In the genomic region with DNA sequence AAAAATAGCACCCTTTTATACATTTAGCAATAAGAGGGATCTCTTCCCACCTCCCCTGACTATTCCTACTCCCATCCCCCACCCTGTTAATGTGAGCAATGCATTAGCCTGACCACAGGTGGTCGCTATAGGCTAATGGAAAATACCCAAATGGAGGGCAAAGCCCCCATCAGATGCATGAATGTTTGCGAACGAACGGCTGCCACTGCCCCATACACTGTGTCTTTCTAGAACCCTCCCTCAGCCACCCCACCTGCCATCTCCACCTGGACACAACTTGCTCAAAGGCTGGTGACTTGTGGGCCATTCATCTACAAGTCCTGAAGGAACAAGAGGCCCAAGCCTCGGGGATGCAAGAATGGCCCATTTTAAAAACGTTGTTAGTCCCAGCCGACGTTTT, we compare ENCODE assay signal across 9 mouse cellular contexts. TPM values are rescaled to one million over a fixed set of nuclear protein-coding genes. Genes with fewer than 3 reads are reported as not detected.
DNase-seq lines count a peak whose midpoint lies in the region; ATAC-seq and TF ChIP-seq lines count a peak whose summit lies in the region.
"Had no signal": no experiment of that assay in that cellular context is flagged by ENCODE, and none has a peak within 500 bp of the region (broad histone marks: within the 10 kb centered on the region; RNA-seq: fewer than 3 reads in every experiment).

No protein-coding gene starts in this region.

- no peaks in the 10 kb centered on the region for H3K9me3 ChIP-seq in hindbrain, embryonic 15.5 days
- no peaks in the 10 kb centered on the region for H3K9me3 ChIP-seq in stomach, postnatal 0 days (ENCODE audit: control insufficient read depth, low read length)
- H3K9me3 ChIP-seq: lung, embryonic 15.5 days had no signal

- WGBS in hindbrain, embryonic 15.5 days: 36% methylated on average over 8 of the region's 8 CpGs
- 31% methylated on average over 8 of the region's 8 CpGs for WGBS in stomach, postnatal 0 days

- H3K36me3 ChIP-seq in hindbrain, embryonic 15.5 days: peaks cover 34% of the 10 kb centered on the region
- no peaks in the 10 kb centered on the region for H3K36me3 ChIP-seq in stomach, postnatal 0 days (ENCODE audit: control insufficient read depth, insufficient read depth, low read length)
- H3K36me3 ChIP-seq: lung, embryonic 15.5 days had no signal

- H3K27ac ChIP-seq in hindbrain, embryonic 15.5 days (replicated peaks): peak overlapping the region; percentile 65
- H3K27ac ChIP-seq in stomach, postnatal 0 days (replicated peaks): no peak overlapping the region
- H3K27ac ChIP-seq: lung, embryonic 15.5 days had no signal

- peak; percentile 67 to 78 for DNase-seq in cerebellum, postnatal 10 days
- DNase-seq in cerebellum, adult 11-12 months: no peak
- peak; percentile 38 for DNase-seq in lung, postnatal 10 days
- DNase-seq in lung, postnatal 14 days: no peak
- peak; percentile 41 for DNase-seq in stomach, postnatal 0 days (ENCODE audit: low spot score)
- no peak for DNase-seq in gastrocnemius, postnatal 14 days
- no peak for DNase-seq in urinary bladder, adult 18-20 months (ENCODE audit: low spot score in 2 of 2)

- no peak overlapping the region for H3K4me3 ChIP-seq in hindbrain, embryonic 15.5 days
- H3K4me3 ChIP-seq in stomach, postnatal 0 days (ENCODE audit: low read depth, low read length): no peak overlapping the region

- H3K27me3 ChIP-seq in hindbrain, embryonic 15.5 days: no peaks in the 10 kb centered on the region
- no peaks in the 10 kb centered on the region for H3K27me3 ChIP-seq in stomach, postnatal 0 days (ENCODE audit: control insufficient read depth, insufficient read depth, low read length)
- H3K27me3 ChIP-seq: lung, embryonic 15.5 days had no signal

- H3K9ac ChIP-seq in hindbrain, embryonic 15.5 days: no peak overlapping the region
- H3K9ac ChIP-seq in stomach, postnatal 0 days (ENCODE audit: low read length): no peak overlapping the region
- H3K9ac ChIP-seq: lung, embryonic 15.5 days had no signal

- TF ChIP-seq EP300 in stomach, postnatal 0 days (optimal IDR thresholded peaks at IDR 0.05): no peak

- no peak overlapping the region for H3K4me2 ChIP-seq in hindbrain, embryonic 15.5 days
- H3K4me2 ChIP-seq in stomach, postnatal 0 days (replicated peaks; ENCODE audit: low read depth): no peak overlapping the region; the same call in 1 of the 2 replicates

- peak; percentile 40; the same call in 1 of the 2 replicates for ATAC-seq in hindbrain, embryonic 15.5 days (ENCODE audit: low FRiP score, low read depth)
- ATAC-seq in stomach, postnatal 0 days (ENCODE audit: low FRiP score, low TSS enrichment): peak; percentile 39; the same call in 1 of the 2 replicates

- peaks cover 26% of the 10 kb centered on the region for H3K4me1 ChIP-seq in hindbrain, embryonic 15.5 days (replicated peaks)
- H3K4me1 ChIP-seq in stomach, postnatal 0 days (replicated peaks; ENCODE audit: control insufficient read depth, insufficient read depth): no peaks in the 10 kb centered on the region

- TF ChIP-seq CTCF in stomach, postnatal 0 days (IDR thresholded peaks at IDR 0.05; ENCODE audit: low read depth): peak; percentile 79

- intact Hi-C loops in gastrocnemius, postnatal 14 days (cut with DNase I; ENCODE audit: low total_unique reads): no loop called here

RNA-seq across cellular contexts. Expression of gene Wbp2nl, which starts 4.7 kb away (rescaled TPM):
- polyA plus RNA-seq in hindbrain, embryonic 15.5 days (2015; fragmentation: Nextera tagmentation; extraction: Ambion mirVana): 0.10 and 0.29 TPM in 2 replicates
- polyA plus RNA-seq in stomach, postnatal 0 days (2015; fragmentation: Nextera tagmentation; extraction: Ambion mirVana): 0.08 and 0.11 TPM in 2 replicates
- total RNA-seq in gastrocnemius, postnatal 14 days (2021): not detected

RNA-seq across cellular contexts. Expression of gene Sept3, which starts 19.4 kb away (rescaled TPM):
- 374 and 408 TPM in 2 replicates for polyA plus RNA-seq in hindbrain, embryonic 15.5 days (2015; fragmentation: Nextera tagmentation; extraction: Ambion mirVana)
- 2.1 and 2.9 TPM in 2 replicates for polyA plus RNA-seq in stomach, postnatal 0 days (2015; fragmentation: Nextera tagmentation; extraction: Ambion mirVana)
- total RNA-seq in gastrocnemius, postnatal 14 days (2021): 1 to 10 TPM in 1 of 2 experiments, under 1 TPM in 1; 0.71 to 1.4 TPM

RNA-seq across cellular contexts. Expression of gene 1500009C09Rik, which starts 41.9 kb away (rescaled TPM):
- polyA plus RNA-seq in hindbrain, embryonic 15.5 days (2015; fragmentation: Nextera tagmentation; extraction: Ambion mirVana): 15.9 and 16.6 TPM in 2 replicates
- polyA plus RNA-seq in stomach, postnatal 0 days (2015; fragmentation: Nextera tagmentation; extraction: Ambion mirVana): 0.23 and 0.24 TPM in 2 replicates
- total RNA-seq in gastrocnemius, postnatal 14 days (2021): not detected
- polyA plus RNA-seq: lung, embryonic 15.5 days had no signal

RNA-seq across cellular contexts. Expression of gene Naga, which starts 44.7 kb away (rescaled TPM):
- polyA plus RNA-seq in hindbrain, embryonic 15.5 days (2015; fragmentation: Nextera tagmentation; extraction: Ambion mirVana): 27.9 and 29.5 TPM in 2 replicates
- polyA plus RNA-seq in stomach, postnatal 0 days (2015; fragmentation: Nextera tagmentation; extraction: Ambion mirVana): 83.1 and 88.9 TPM in 2 replicates
- total RNA-seq in gastrocnemius, postnatal 14 days (2021): 10 to 100 TPM; 19.3 to 20.4 TPM

RNA-seq across cellular contexts. Expression of gene Pheta2, which starts 44.7 kb away (rescaled TPM):
- polyA plus RNA-seq in hindbrain, embryonic 15.5 days (2015; fragmentation: Nextera tagmentation; extraction: Ambion mirVana): 1.9 and 2.0 TPM in 2 replicates
- 6.2 and 6.3 TPM in 2 replicates for polyA plus RNA-seq in stomach, postnatal 0 days (2015; fragmentation: Nextera tagmentation; extraction: Ambion mirVana)
- 1 to 10 TPM; 2.0 to 2.8 TPM for total RNA-seq in gastrocnemius, postnatal 14 days (2021)

Comparison
In these comparisons a context has a peak if more than half of its experiments do, and no peak if none do; other contexts are left out.
1. DNase-seq: peak in cerebellum, postnatal 10 days (2 of 2), lung, postnatal 10 days (single experiment) and stomach, postnatal 0 days (single experiment); none in cerebellum, adult 11-12 months (single experiment), lung, postnatal 14 days (single experiment), gastrocnemius, postnatal 14 days (single experiment) and urinary bladder, adult 18-20 months (0 of 2).
2. RNA of gene Sept3, which starts 19.4 kb away (polyA plus RNA-seq): 374 to 408 TPM in hindbrain, embryonic 15.5 days; 2.1 to 2.9 TPM in stomach, postnatal 0 days; every median in the first group is over 10 times any median in the second.
3. RNA of gene 1500009C09Rik, which starts 41.9 kb away (polyA plus RNA-seq): 15.9 to 16.6 TPM in hindbrain, embryonic 15.5 days; 0.23 to 0.24 TPM in stomach, postnatal 0 days; every median in the first group is over 10 times any median in the second.